Mouse (Mus musculus) CH12.LX (cell line): Measurements from ENCODE around the gene Rpl11.

Experiments
- CTCF ChIP-seq, 2 experiments: IDR thresholded peaks in 1 of 2; conservative IDR thresholded peaks in 1 of 2; 2 replicates each; pipeline ENCODE4 v1.5.1; 2011 to 2012; ENCODE audit warnings: low read depth in 2 of 2, low read length in 2 of 2, improper control_type of control experiment in 1 of 2, inconsistent platforms in 1 of 2, mild to moderate bottlenecking in 1 of 2, moderate library complexity in 1 of 2
- MAZ ChIP-seq: IDR thresholded peaks from 2 replicates; pipeline ENCODE4 v1.6.1; 2012; ENCODE audit warnings: low read depth, mild to moderate bottlenecking, inconsistent platforms, low read length, improper control_type of control experiment, moderate library complexity
- POLR2A ChIP-seq: IDR thresholded peaks from 2 replicates; pipeline ENCODE4 v1.6.1; 2011; ENCODE audit warnings: low read depth, mild to moderate bottlenecking, improper control_type of control experiment, low read length
- ZMIZ1 ChIP-seq: IDR thresholded peaks from 2 replicates; pipeline ENCODE4 v1.6.1; 2012; ENCODE audit warnings: low read depth, mild to moderate bottlenecking, inconsistent platforms, low read length, improper control_type of control experiment

- no peak for TF ChIP-seq POLR2A
- TF ChIP-seq MAZ: no peak
- no peak for TF ChIP-seq CTCF (conservative IDR thresholded peaks at IDR 0.05 in 1 of 2, IDR thresholded peaks at IDR 0.05 in 1 of 2; ENCODE audit: low read depth in 2 of 2, low read length in 2 of 2)
- no peak for TF ChIP-seq ZMIZ1
These were observed 18.1 kb downstream of the Rpl11 start for GRCm38 (mm10) chr4:136035078-136035477.
